14 mouse cellular contexts compared by ENCODE assay signal in the genomic region with DNA sequence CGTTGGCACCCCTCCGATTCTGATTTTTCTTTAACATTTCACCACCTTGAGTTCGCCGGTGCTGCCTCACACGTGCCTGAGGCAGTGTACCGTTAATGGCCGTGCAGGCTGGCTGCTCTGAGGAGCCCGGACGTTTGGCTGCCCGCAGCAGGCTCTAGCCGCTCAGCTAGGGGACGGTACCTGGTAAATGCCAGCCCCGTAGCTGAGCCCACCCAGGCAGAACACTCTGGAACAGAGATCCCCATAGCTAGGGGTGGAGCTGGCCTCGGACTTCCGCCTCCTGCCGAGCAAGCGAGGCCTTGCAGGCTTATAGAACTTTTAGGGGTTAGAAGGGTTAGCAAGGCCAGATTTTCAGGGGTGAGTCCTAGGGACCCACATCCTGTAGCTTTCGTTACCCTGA.
DNase-seq lines count a peak whose midpoint lies in the region; ATAC-seq and TF ChIP-seq lines count a peak whose summit lies in the region.
"Had no signal": no experiment of that assay in that cellular context is flagged by ENCODE, and none has a peak within 500 bp of the region (broad histone marks: within the 10 kb centered on the region; RNA-seq: fewer than 3 reads in every experiment).

No protein-coding gene starts in this region.

- no peaks in the 10 kb centered on the region for H3K36me3 ChIP-seq in testis, adult 2 months (ENCODE audit: control insufficient read depth, insufficient read depth, low read length)
- peaks cover 4% of the 10 kb centered on the region; the same call in 1 of the 2 replicates for H3K36me3 ChIP-seq in kidney, postnatal 0 days (ENCODE audit: insufficient read depth, low read length)
- peaks cover 6% of the 10 kb centered on the region for H3K36me3 ChIP-seq in hindbrain, embryonic 12.5 days

- peak; percentile 52 for TF ChIP-seq POLR2A in testis, adult 2 months (IDR thresholded peaks at IDR 0.05; ENCODE audit: control insufficient read depth, low read depth, low read length)

- peak; percentile 77 for ATAC-seq in kidney, postnatal 0 days (replicated peaks; ENCODE audit: low FRiP score, low read depth)
- ATAC-seq in hindbrain, embryonic 12.5 days (ENCODE audit: low FRiP score), result no peak

- H3K9me3 ChIP-seq in kidney, postnatal 0 days (replicated peaks; ENCODE audit: low read length), result no peaks in the 10 kb centered on the region
- no peaks in the 10 kb centered on the region for H3K9me3 ChIP-seq in hindbrain, embryonic 12.5 days (replicated peaks)
- H3K9me3 ChIP-seq: neural tube, embryonic 12.5 days had no signal

- H3K27me3 ChIP-seq in testis, adult 2 months (ENCODE audit: control insufficient read depth, insufficient read depth, low read length), result no peaks in the 10 kb centered on the region
- H3K27me3 ChIP-seq in kidney, postnatal 0 days (ENCODE audit: insufficient read depth, low read length), result no peaks in the 10 kb centered on the region
- no peaks in the 10 kb centered on the region for H3K27me3 ChIP-seq in hindbrain, embryonic 12.5 days
- H3K27me3 ChIP-seq: CH12.LX; neural tube, embryonic 12.5 days had no signal

- TF ChIP-seq CTCF in testis, adult 2 months (IDR thresholded peaks at IDR 0.05; ENCODE audit: control insufficient read depth, insufficient read depth, insufficient replicate concordance, low read depth, low read length), result no peak; the same call in 1 of the 2 replicates
- peak; percentile 41; the same call in 1 of the 2 replicates for TF ChIP-seq CTCF in kidney, postnatal 0 days (IDR thresholded peaks at IDR 0.05; ENCODE audit: low read depth)

- no peak overlapping the region for H3K4me2 ChIP-seq in kidney, postnatal 0 days (ENCODE audit: low read length)
- H3K4me2 ChIP-seq in hindbrain, embryonic 12.5 days (replicated peaks), result no peak overlapping the region
- H3K4me2 ChIP-seq: neural tube, embryonic 12.5 days had no signal

- 54% methylated on average over 18 of the region's 18 CpGs for WGBS in kidney, postnatal 0 days
- WGBS in hindbrain, embryonic 12.5 days, result 56% methylated on average over 18 of the region's 18 CpGs

- no peak overlapping the region for H3K9ac ChIP-seq in kidney, postnatal 0 days (ENCODE audit: low read depth, low read length)
- no peak overlapping the region for H3K9ac ChIP-seq in hindbrain, embryonic 12.5 days
- H3K9ac ChIP-seq: neural tube, embryonic 12.5 days had no signal

- H3K27ac ChIP-seq in testis, adult 2 months (ENCODE audit: control insufficient read depth, insufficient read depth, low read depth, low read length), result peak overlapping the region; percentile 86
- H3K27ac ChIP-seq in kidney, postnatal 0 days, result no peak overlapping the region
- no peak overlapping the region for H3K27ac ChIP-seq in hindbrain, embryonic 12.5 days
- H3K27ac ChIP-seq: neural tube, embryonic 12.5 days had no signal

- DNase-seq in heart, adult 11 months, result peak; percentile 79
- no peak for DNase-seq in heart, adult 18-20 months
- DNase-seq in testis, postnatal 10 days (ENCODE audit: low spot score), result no peak
- no peak for DNase-seq in kidney, postnatal 0 days (ENCODE audit: low spot score)
- no peak for DNase-seq in spleen, adult 18-20 months
- DNase-seq in urinary bladder, postnatal 10 days (ENCODE audit: low spot score), result no peak
- DNase-seq: adrenal gland, adult 2 months; lung, postnatal 14 days; right cerebral cortex, postnatal 25 days; thymus, adult 18-20 months had no signal

- peaks cover 2% of the 10 kb centered on the region for H3K4me1 ChIP-seq in testis, adult 2 months (ENCODE audit: control insufficient read depth, insufficient read depth, low read length)
- H3K4me1 ChIP-seq in kidney, postnatal 0 days (replicated peaks; ENCODE audit: insufficient read depth, low read length), result no peaks in the 10 kb centered on the region
- H3K4me1 ChIP-seq in hindbrain, embryonic 12.5 days, result no peaks in the 10 kb centered on the region
- H3K4me1 ChIP-seq: neural tube, embryonic 12.5 days had no signal

- peak overlapping the region; percentile 89 for H3K4me3 ChIP-seq in testis, adult 2 months (ENCODE audit: control insufficient read depth, low read depth, low read length)
- H3K4me3 ChIP-seq in kidney, postnatal 0 days (replicated peaks; ENCODE audit: low read depth, low read length), result no peak overlapping the region
- no peak overlapping the region for H3K4me3 ChIP-seq in hindbrain, embryonic 12.5 days
- H3K4me3 ChIP-seq: neural tube, embryonic 12.5 days had no signal
